Mouse (Mus musculus) induced T-regulatory cell, adult 2 months (primary cell): Measurements from ENCODE around the gene Spag9.
"Not testable (repeated sequence)": the region's sequence is repeated elsewhere in the genome, so short reads cannot be mapped to it uniquely, and the experiment has no call there.

ENCODE experiments used
- DNase-seq: peaks from one replicate; pipeline ENCODE4 v3.0.0-alpha.2; 2012; ENCODE audit warnings: low read depth

Gene Spag9

GRCm38 (mm10) chr11:93986298-93986697 is 9.6 kb upstream of the Spag9 start:
- no peak for DNase-seq

- DNase-seq, result no peak
These were observed 8.9 kb upstream of the Spag9 start for GRCm38 (mm10) chr11:93987026-93987425.

- no peak for DNase-seq
These were observed 8.1 kb upstream of the Spag9 start for GRCm38 (mm10) chr11:93987625-93988327.

GRCm38 (mm10) chr11:93988328-93989062 is 7.4 kb upstream of the Spag9 start:
- DNase-seq, result no peak

GRCm38 (mm10) chr11:93994531-93994930 is 1.4 kb upstream of the Spag9 start:
- DNase-seq, result no peak

GRCm38 (mm10) chr11:93995111-93995719 is 676 bp upstream of the Spag9 start:
- peak; percentile 93 for DNase-seq

GRCm38 (mm10) chr11:93996306-93997140 is 632 bp downstream of the Spag9 start:
- peak; percentile 80 for DNase-seq

GRCm38 (mm10) chr11:93997141-93997775 is 1.4 kb downstream of the Spag9 start:
- no peak for DNase-seq

- no peak for DNase-seq
These were observed 3.4 kb downstream of the Spag9 start for GRCm38 (mm10) chr11:93999276-93999675.

GRCm38 (mm10) chr11:94003346-94003745 is 7.5 kb downstream of the Spag9 start:
- DNase-seq, result no peak

GRCm38 (mm10) chr11:94019091-94019490 is 23.2 kb downstream of the Spag9 start:
- DNase-seq, result no peak

- no peak for DNase-seq
These were observed 24.5 kb downstream of the Spag9 start for GRCm38 (mm10) chr11:94020403-94020802.

GRCm38 (mm10) chr11:94026289-94026688 is 30.4 kb downstream of the Spag9 start:
- DNase-seq, result no peak

- DNase-seq, result no peak
These were observed 36.2 kb downstream of the Spag9 start for GRCm38 (mm10) chr11:94032084-94032483.

- DNase-seq, result no peak
These were observed 37.1 kb downstream of the Spag9 start for GRCm38 (mm10) chr11:94032971-94033370.

- peak; percentile 72 for DNase-seq
These were observed 40.1 kb downstream of the Spag9 start for GRCm38 (mm10) chr11:94035974-94036373.

- DNase-seq, result no peak
These were observed 45.6 kb downstream of the Spag9 start for GRCm38 (mm10) chr11:94041475-94041874.

- DNase-seq, result not testable (repeated sequence)
These were observed 46.4 kb downstream of the Spag9 start for GRCm38 (mm10) chr11:94042301-94042700.

- no peak for DNase-seq
These were observed 48.4 kb downstream of the Spag9 start for GRCm38 (mm10) chr11:94043998-94044985.

GRCm38 (mm10) chr11:94045016-94045415 is 49.1 kb downstream of the Spag9 start:
- DNase-seq, result no peak
